Mouse (Mus musculus): ENCODE results near the gene 6430550D23Rik. TPM values are rescaled to one million over a fixed set of nuclear protein-coding genes. Genes with fewer than 3 reads are reported as not detected.

6430550D23Rik gene
- polyA plus RNA-seq, 1 experiment from 2014 or later, result 1.1 TPM

- WGBS, result 88% methylated on average over 4 of the region's 4 CpGs
- ATAC-seq (ENCODE audit: low FRiP score) (no peak), DNase-seq (ENCODE audit: low spot score, missing footprints) (peak; percentile 85)
- peaks cover 8% of the 10 kb centered on the region for H3K4me1 ChIP-seq (ENCODE audit: control insufficient read depth, insufficient read depth, low read length)
- H3K9ac ChIP-seq (ENCODE audit: low read length), result no peak overlapping the region
- H3K27ac ChIP-seq (ENCODE audit: low read depth, low read length), result no peak overlapping the region
- H3K27me3 ChIP-seq (ENCODE audit: control insufficient read depth, insufficient read depth, low read length), result no peaks in the 10 kb centered on the region
- peaks cover 1% of the 10 kb centered on the region; the same call in 1 of the 2 replicates for H3K36me3 ChIP-seq (ENCODE audit: control insufficient read depth, insufficient read depth, low read length)
- no peaks in the 10 kb centered on the region for H3K9me3 ChIP-seq (ENCODE audit: control insufficient read depth, low read length)
- no peak overlapping the region for H3K4me2 ChIP-seq
- H3K4me3 ChIP-seq (ENCODE audit: low read depth, low read length), result no peak overlapping the region
These were observed 2.4 kb downstream of the 6430550D23Rik start for GRCm38 (mm10) chr2:156005393-156005792.

GRCm38 (mm10) chr2:155991863-155992321 is 15.9 kb downstream of the 6430550D23Rik start:
- no peak for DNase-seq (ENCODE audit: low spot score, missing footprints)
- no peak overlapping the region for H3K4me3 ChIP-seq (ENCODE audit: low read depth, low read length)
- 85% methylated on average over 14 of the region's 14 CpGs for WGBS
- no peak overlapping the region for H3K4me2 ChIP-seq
- H3K27ac ChIP-seq (ENCODE audit: low read depth, low read length), result no peak overlapping the region
- no peaks in the 10 kb centered on the region for H3K9me3 ChIP-seq (ENCODE audit: control insufficient read depth, low read length)
- peaks cover 37% of the 10 kb centered on the region for H3K36me3 ChIP-seq (ENCODE audit: control insufficient read depth, insufficient read depth, low read length)
- no peaks in the 10 kb centered on the region for H3K27me3 ChIP-seq (ENCODE audit: control insufficient read depth, insufficient read depth, low read length)
- H3K9ac ChIP-seq (ENCODE audit: low read length), result no peak overlapping the region
- H3K4me1 ChIP-seq (ENCODE audit: control insufficient read depth, insufficient read depth, low read length), result no peaks in the 10 kb centered on the region
- no peak for ATAC-seq (ENCODE audit: low FRiP score)

- Histone ChIP-seq H3K27ac (ENCODE audit: low read depth, low read length) (no peak overlapping the region), H3K4me2 (no peak overlapping the region), H3K9me3 (ENCODE audit: control insufficient read depth, low read length) (no peaks in the 10 kb centered on the region), H3K4me1 (ENCODE audit: control insufficient read depth, insufficient read depth, low read length) (no peaks in the 10 kb centered on the region), H3K27me3 (ENCODE audit: control insufficient read depth, insufficient read depth, low read length) (no peaks in the 10 kb centered on the region), H3K36me3 (ENCODE audit: control insufficient read depth, insufficient read depth, low read length) (peaks cover 35% of the 10 kb centered on the region), H3K4me3 (ENCODE audit: low read depth, low read length) (no peak overlapping the region), H3K9ac (ENCODE audit: low read length) (no peak overlapping the region)
- DNase-seq (ENCODE audit: low spot score, missing footprints), result no peak
- no peak for ATAC-seq (ENCODE audit: low FRiP score)
- WGBS, result 95% methylated on average over 10 of the region's 10 CpGs
These were observed 16.6 kb downstream of the 6430550D23Rik start for GRCm38 (mm10) chr2:155991151-155991550.

- Histone ChIP-seq H3K27me3 (ENCODE audit: control insufficient read depth, insufficient read depth, low read length) (no peaks in the 10 kb centered on the region), H3K9ac (ENCODE audit: low read length) (no peak overlapping the region; the same call in 1 of the 2 replicates), H3K36me3 (ENCODE audit: control insufficient read depth, insufficient read depth, low read length) (peaks cover 40% of the 10 kb centered on the region), H3K4me3 (ENCODE audit: low read depth, low read length) (no peak overlapping the region), H3K27ac (ENCODE audit: low read depth, low read length) (no peak overlapping the region), H3K9me3 (ENCODE audit: control insufficient read depth, low read length) (no peaks in the 10 kb centered on the region), H3K4me1 (ENCODE audit: control insufficient read depth, insufficient read depth, low read length) (no peaks in the 10 kb centered on the region), H3K4me2 (no peak overlapping the region)
- 72% methylated on average over 4 of the region's 4 CpGs for WGBS
- DNase-seq (ENCODE audit: low spot score, missing footprints) (no peak), ATAC-seq (ENCODE audit: low FRiP score) (no peak)
These were observed 18.7 kb downstream of the 6430550D23Rik start for GRCm38 (mm10) chr2:155989085-155989484.

GRCm38 (mm10) chr2:155987131-155987530 is 20.6 kb downstream of the 6430550D23Rik start:
- DNase-seq (ENCODE audit: low spot score, missing footprints) (no peak), ATAC-seq (ENCODE audit: low FRiP score) (no peak)
- WGBS, result 96% methylated on average over 6 of the region's 6 CpGs
- H3K9me3 ChIP-seq (ENCODE audit: control insufficient read depth, low read length), result no peaks in the 10 kb centered on the region
- peaks cover 38% of the 10 kb centered on the region for H3K36me3 ChIP-seq (ENCODE audit: control insufficient read depth, insufficient read depth, low read length)
- H3K27ac ChIP-seq (ENCODE audit: low read depth, low read length), result no peak overlapping the region
- H3K27me3 ChIP-seq (ENCODE audit: control insufficient read depth, insufficient read depth, low read length), result no peaks in the 10 kb centered on the region
- H3K9ac ChIP-seq (ENCODE audit: low read length), result no peak overlapping the region
- no peak overlapping the region for H3K4me3 ChIP-seq (ENCODE audit: low read depth, low read length)
- no peaks in the 10 kb centered on the region for H3K4me1 ChIP-seq (ENCODE audit: control insufficient read depth, insufficient read depth, low read length)
- no peak overlapping the region for H3K4me2 ChIP-seq

- no peaks in the 10 kb centered on the region for H3K4me1 ChIP-seq (ENCODE audit: control insufficient read depth, insufficient read depth, low read length)
- H3K4me3 ChIP-seq (ENCODE audit: low read depth, low read length), result no peak overlapping the region
- H3K27me3 ChIP-seq (ENCODE audit: control insufficient read depth, insufficient read depth, low read length), result no peaks in the 10 kb centered on the region
- no peak overlapping the region for H3K4me2 ChIP-seq
- DNase-seq (ENCODE audit: low spot score, missing footprints) (no peak), ATAC-seq (ENCODE audit: low FRiP score) (no peak)
- 93% methylated on average over 7 of the region's 7 CpGs for WGBS
- no peak overlapping the region for H3K27ac ChIP-seq (ENCODE audit: low read depth, low read length)
- no peak overlapping the region for H3K9ac ChIP-seq (ENCODE audit: low read length)
- peaks cover 38% of the 10 kb centered on the region for H3K36me3 ChIP-seq (ENCODE audit: control insufficient read depth, insufficient read depth, low read length)
- H3K9me3 ChIP-seq (ENCODE audit: control insufficient read depth, low read length), result no peaks in the 10 kb centered on the region
These were observed 22.0 kb downstream of the 6430550D23Rik start for GRCm38 (mm10) chr2:155985776-155986175.

GRCm38 (mm10) chr2:155979328-155979991 is 28.3 kb downstream of the 6430550D23Rik start:
- Histone ChIP-seq H3K9me3 (ENCODE audit: control insufficient read depth, low read length) (no peaks in the 10 kb centered on the region), H3K36me3 (ENCODE audit: control insufficient read depth, insufficient read depth, low read length) (peaks cover 39% of the 10 kb centered on the region), H3K27ac (ENCODE audit: low read depth, low read length) (no peak overlapping the region), H3K4me3 (ENCODE audit: low read depth, low read length) (no peak overlapping the region), H3K4me1 (ENCODE audit: control insufficient read depth, insufficient read depth, low read length) (no peaks in the 10 kb centered on the region), H3K27me3 (ENCODE audit: control insufficient read depth, insufficient read depth, low read length) (no peaks in the 10 kb centered on the region), H3K4me2 (no peak overlapping the region), H3K9ac (ENCODE audit: low read length) (no peak overlapping the region)
- DNase-seq (ENCODE audit: low spot score, missing footprints) (no peak), ATAC-seq (ENCODE audit: low FRiP score) (no peak)
- WGBS, result 92% methylated on average over 5 of the region's 5 CpGs

GRCm38 (mm10) chr2:155974087-155974731 is 33.6 kb downstream of the 6430550D23Rik start:
- H3K9me3 ChIP-seq (ENCODE audit: control insufficient read depth, low read length), result no peaks in the 10 kb centered on the region
- no peak overlapping the region for H3K27ac ChIP-seq (ENCODE audit: low read depth, low read length)
- H3K9ac ChIP-seq (ENCODE audit: low read length), result no peak overlapping the region
- H3K27me3 ChIP-seq (ENCODE audit: control insufficient read depth, insufficient read depth, low read length), result no peaks in the 10 kb centered on the region
- H3K4me1 ChIP-seq (ENCODE audit: control insufficient read depth, insufficient read depth, low read length), result no peaks in the 10 kb centered on the region
- no peak overlapping the region for H3K4me2 ChIP-seq
- 86% methylated on average over 14 of the region's 14 CpGs for WGBS
- no peak overlapping the region for H3K4me3 ChIP-seq (ENCODE audit: low read depth, low read length)
- DNase-seq (ENCODE audit: low spot score, missing footprints) (no peak), ATAC-seq (ENCODE audit: low FRiP score) (no peak)
- peaks cover 19% of the 10 kb centered on the region for H3K36me3 ChIP-seq (ENCODE audit: control insufficient read depth, insufficient read depth, low read length)

GRCm38 (mm10) chr2:155973348-155973747 is 34.4 kb downstream of the 6430550D23Rik start:
- 82% methylated on average over 6 of the region's 6 CpGs for WGBS
- no peak overlapping the region for H3K4me3 ChIP-seq (ENCODE audit: low read depth, low read length)
- H3K4me1 ChIP-seq (ENCODE audit: control insufficient read depth, insufficient read depth, low read length), result no peaks in the 10 kb centered on the region
- ATAC-seq (ENCODE audit: low FRiP score) (no peak), DNase-seq (ENCODE audit: low spot score, missing footprints) (no peak)
- H3K4me2 ChIP-seq, result no peak overlapping the region
- H3K36me3 ChIP-seq (ENCODE audit: control insufficient read depth, insufficient read depth, low read length), result peaks cover 24% of the 10 kb centered on the region
- no peak overlapping the region for H3K9ac ChIP-seq (ENCODE audit: low read length)
- no peaks in the 10 kb centered on the region for H3K9me3 ChIP-seq (ENCODE audit: control insufficient read depth, low read length)
- no peak overlapping the region for H3K27ac ChIP-seq (ENCODE audit: low read depth, low read length)
- H3K27me3 ChIP-seq (ENCODE audit: control insufficient read depth, insufficient read depth, low read length), result no peaks in the 10 kb centered on the region

Data from midbrain, embryonic 11.5 days (tissue).